Mouse (Mus musculus): Measurements from ENCODE around the gene Onecut1. TPM values are rescaled to one million over a fixed set of nuclear protein-coding genes. Genes with fewer than 3 reads are reported as not detected.

The Onecut1 gene
- polyA plus RNA-seq, 1 experiment from 2014 or later, result 12.7 TPM

- H3K4me1 ChIP-seq (replicated peaks; ENCODE audit: control insufficient read depth, insufficient read depth, low read length), result no peaks in the 10 kb centered on the region
- no peaks in the 10 kb centered on the region for H3K36me3 ChIP-seq (ENCODE audit: control insufficient read depth, insufficient read depth, low read length)
- no peaks in the 10 kb centered on the region for H3K9me3 ChIP-seq (ENCODE audit: control insufficient read depth, low read length)
- ATAC-seq (ENCODE audit: low FRiP score), result no peak
- H3K4me2 ChIP-seq (replicated peaks; ENCODE audit: low read depth, low read length), result no peak overlapping the region
- no peaks in the 10 kb centered on the region for H3K27me3 ChIP-seq (ENCODE audit: control insufficient read depth, insufficient read depth, low read length)
- no peak overlapping the region for H3K4me3 ChIP-seq (ENCODE audit: low read depth, low read length)
- no peak overlapping the region for H3K9ac ChIP-seq (ENCODE audit: low read depth, low read length)
- H3K27ac ChIP-seq (ENCODE audit: low read depth, low read length), result no peak overlapping the region
- DNase-seq (ENCODE audit: low spot score), result no peak
- 94% methylated on average over 5 of the region's 5 CpGs for WGBS
Observed at GRCm38 (mm10) chr9:74930653-74931052, 68.9 kb downstream of the Onecut1 start.

- Histone ChIP-seq H3K9me3 (ENCODE audit: control insufficient read depth, low read length) (no peaks in the 10 kb centered on the region), H3K4me3 (ENCODE audit: low read depth, low read length) (no peak overlapping the region), H3K27me3 (ENCODE audit: control insufficient read depth, insufficient read depth, low read length) (no peaks in the 10 kb centered on the region), H3K27ac (ENCODE audit: low read depth, low read length) (no peak overlapping the region), H3K9ac (ENCODE audit: low read depth, low read length) (no peak overlapping the region), H3K4me1 (replicated peaks; ENCODE audit: control insufficient read depth, insufficient read depth, low read length) (no peaks in the 10 kb centered on the region), H3K4me2 (replicated peaks; ENCODE audit: low read depth, low read length) (no peak overlapping the region), H3K36me3 (ENCODE audit: control insufficient read depth, insufficient read depth, low read length) (no peaks in the 10 kb centered on the region)
- DNase-seq (ENCODE audit: low spot score) (no peak), ATAC-seq (ENCODE audit: low FRiP score) (no peak)
- 83% methylated on average over 3 of the region's 3 CpGs for WGBS
Observed at GRCm38 (mm10) chr9:74935289-74935688, 73.6 kb downstream of the Onecut1 start.

DNA sequence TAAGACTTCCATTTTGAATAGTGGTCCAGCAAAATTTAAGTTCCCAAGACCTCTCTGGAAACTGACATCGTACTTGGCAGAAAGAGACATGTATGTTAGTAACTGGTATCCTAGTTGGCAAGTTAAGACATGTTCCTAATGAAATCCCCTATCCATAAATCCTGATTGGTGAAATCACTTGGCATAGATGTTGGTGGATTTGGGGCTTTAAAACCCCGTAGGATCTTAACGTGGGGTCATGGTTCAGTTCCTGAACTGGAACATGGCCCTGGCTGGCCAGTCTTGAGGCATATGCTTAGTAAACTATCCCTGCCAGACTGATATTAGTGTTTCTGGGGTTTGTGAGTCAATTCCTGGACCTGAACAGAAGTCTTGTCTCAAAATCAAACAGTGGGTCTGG lies 76.0 kb downstream of the Onecut1 start:
- H3K4me3 ChIP-seq (ENCODE audit: low read depth, low read length), result no peak overlapping the region
- no peaks in the 10 kb centered on the region for H3K4me1 ChIP-seq (replicated peaks; ENCODE audit: control insufficient read depth, insufficient read depth, low read length)
- DNase-seq (ENCODE audit: low spot score) (no peak), ATAC-seq (ENCODE audit: low FRiP score) (no peak)
- WGBS, result 94% methylated on average over 3 of the region's 3 CpGs
- H3K27me3 ChIP-seq (ENCODE audit: control insufficient read depth, insufficient read depth, low read length), result no peaks in the 10 kb centered on the region
- H3K9me3 ChIP-seq (ENCODE audit: control insufficient read depth, low read length), result no peaks in the 10 kb centered on the region
- H3K27ac ChIP-seq (ENCODE audit: low read depth, low read length), result no peak overlapping the region
- no peak overlapping the region for H3K4me2 ChIP-seq (replicated peaks; ENCODE audit: low read depth, low read length)
- H3K36me3 ChIP-seq (ENCODE audit: control insufficient read depth, insufficient read depth, low read length), result no peaks in the 10 kb centered on the region
- H3K9ac ChIP-seq (ENCODE audit: low read depth, low read length), result no peak overlapping the region

DNA sequence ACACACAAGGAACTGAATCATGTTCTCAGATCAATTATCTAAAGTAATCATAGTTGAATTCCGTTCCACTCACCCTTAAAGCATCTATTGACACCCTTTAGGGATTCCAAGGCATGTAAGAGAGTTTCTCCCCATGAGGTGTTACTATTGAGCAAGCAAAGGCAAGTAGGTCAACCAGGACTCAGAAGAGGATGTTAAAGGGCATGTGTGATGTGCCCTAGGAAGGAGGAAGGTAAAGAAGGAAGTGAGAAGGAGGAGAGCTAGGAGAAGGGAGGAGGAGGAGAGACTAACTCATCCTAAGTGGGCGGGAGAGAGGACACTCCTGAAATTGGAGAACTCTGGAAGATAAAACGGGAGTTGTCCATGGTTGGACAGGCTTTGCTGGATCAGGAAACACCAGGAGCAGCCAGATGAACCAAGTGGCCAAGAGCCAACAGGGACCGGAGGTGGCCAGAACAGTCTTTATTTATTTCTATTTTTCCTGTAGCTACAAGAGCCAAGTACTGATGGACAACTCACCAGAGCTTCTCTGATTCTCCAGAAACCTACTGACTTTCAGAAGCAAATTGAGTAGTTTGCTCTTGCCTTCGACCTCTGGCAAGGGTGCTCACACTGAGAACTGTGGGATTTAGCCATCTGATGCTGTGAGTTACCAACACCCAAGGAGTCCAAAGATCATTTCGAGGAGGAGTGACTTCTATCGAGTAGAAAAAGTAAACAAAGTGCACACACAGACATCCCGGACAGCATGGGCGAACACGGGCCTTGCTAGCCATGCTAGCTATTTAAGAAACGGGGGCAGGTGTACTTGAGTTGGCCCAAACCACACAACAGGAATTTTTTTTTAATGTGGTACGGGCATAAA lies 77.2 kb downstream of the Onecut1 start:
- Histone ChIP-seq H3K4me1 (replicated peaks; ENCODE audit: control insufficient read depth, insufficient read depth, low read length) (no peaks in the 10 kb centered on the region), H3K9ac (ENCODE audit: low read depth, low read length) (no peak overlapping the region), H3K4me3 (ENCODE audit: low read depth, low read length) (no peak overlapping the region), H3K36me3 (ENCODE audit: control insufficient read depth, insufficient read depth, low read length) (no peaks in the 10 kb centered on the region), H3K27me3 (ENCODE audit: control insufficient read depth, insufficient read depth, low read length) (no peaks in the 10 kb centered on the region), H3K27ac (ENCODE audit: low read depth, low read length) (no peak overlapping the region), H3K9me3 (ENCODE audit: control insufficient read depth, low read length) (no peaks in the 10 kb centered on the region), H3K4me2 (replicated peaks; ENCODE audit: low read depth, low read length) (no peak overlapping the region)
- WGBS, result 91% methylated on average over 12 of the region's 12 CpGs
- DNase-seq (ENCODE audit: low spot score) (no peak), ATAC-seq (ENCODE audit: low FRiP score) (no peak)

Other genes with a start within 250 kb of the Onecut1 start
- gene Fam214a, start 91.0 kb downstream of the Onecut1 start, polyA plus RNA-seq (2014; fragmentation: Nextera tagmentation; extraction: Ambion mirVana), result 17.9 and 18.7 TPM in 2 replicates
- 298 and 314 TPM in 2 replicates for gene Arpp19, start 175.7 kb downstream of the Onecut1 start, polyA plus RNA-seq (2014; fragmentation: Nextera tagmentation; extraction: Ambion mirVana)
- gene Myo5a, start 209.1 kb downstream of the Onecut1 start, polyA plus RNA-seq (2014; fragmentation: Nextera tagmentation; extraction: Ambion mirVana), result 33.8 and 38.7 TPM in 2 replicates